ENCODE assay signal across 8 mouse cellular contexts in genomic region chr15:77881698-77882097, GRCm38 (mm10). TPM values are rescaled to one million over a fixed set of nuclear protein-coding genes. Genes with fewer than 3 reads are reported as not detected.
A peak's percentile ranks its signal among the peaks of the same experiment; 100 is the strongest.
DNase-seq lines count a peak whose midpoint lies in the region; ATAC-seq and TF ChIP-seq lines count a peak whose summit lies in the region.
"Had no signal": no experiment of that assay in that cellular context is flagged by ENCODE, and none has a peak within 500 bp of the region (broad histone marks: within the 10 kb centered on the region; RNA-seq: fewer than 3 reads in every experiment).

No protein-coding gene starts in this region.

- H3K9ac ChIP-seq in kidney, postnatal 0 days (ENCODE audit: low read depth, low read length) = peak overlapping the region; percentile 15; the same call in 1 of the 2 replicates
- H3K9ac ChIP-seq in intestine, postnatal 0 days (ENCODE audit: low read depth, low read length) = no peak overlapping the region
- no peak overlapping the region for H3K9ac ChIP-seq in stomach, embryonic 14.5 days (replicated peaks; ENCODE audit: low read depth, low read length)
- no peak overlapping the region for H3K9ac ChIP-seq in hindbrain, postnatal 0 days (replicated peaks; ENCODE audit: low read length)

- H3K9me3 ChIP-seq in kidney, postnatal 0 days (replicated peaks; ENCODE audit: low read length) = no peaks in the 10 kb centered on the region
- no peaks in the 10 kb centered on the region for H3K9me3 ChIP-seq in intestine, postnatal 0 days (ENCODE audit: control insufficient read depth)
- H3K9me3 ChIP-seq in stomach, embryonic 14.5 days (ENCODE audit: control insufficient read depth, low read depth, low read length) = no peaks in the 10 kb centered on the region
- H3K9me3 ChIP-seq in hindbrain, postnatal 0 days (ENCODE audit: low read length) = no peaks in the 10 kb centered on the region

- no peak overlapping the region for H3K4me3 ChIP-seq in kidney, postnatal 0 days (replicated peaks; ENCODE audit: low read depth, low read length)
- no peak overlapping the region for H3K4me3 ChIP-seq in intestine, postnatal 0 days (ENCODE audit: low read depth, low read length)
- H3K4me3 ChIP-seq in stomach, embryonic 14.5 days (ENCODE audit: low read depth, low read length) = no peak overlapping the region
- no peak overlapping the region for H3K4me3 ChIP-seq in hindbrain, postnatal 0 days (ENCODE audit: low read length)

- H3K4me1 ChIP-seq in kidney, postnatal 0 days (replicated peaks; ENCODE audit: insufficient read depth, low read length) = peaks cover 20% of the 10 kb centered on the region; the same call in 1 of the 2 replicates
- peaks cover 10% of the 10 kb centered on the region for H3K4me1 ChIP-seq in intestine, postnatal 0 days (replicated peaks; ENCODE audit: control insufficient read depth, insufficient read depth, low read length)
- H3K4me1 ChIP-seq in stomach, embryonic 14.5 days (ENCODE audit: control insufficient read depth, insufficient read depth, low read length) = peaks cover 21% of the 10 kb centered on the region
- no peaks in the 10 kb centered on the region for H3K4me1 ChIP-seq in hindbrain, postnatal 0 days (ENCODE audit: insufficient read depth, low read length)

- H3K27ac ChIP-seq in kidney, postnatal 0 days = peak overlapping the region; percentile 97
- H3K27ac ChIP-seq in intestine, postnatal 0 days (ENCODE audit: low read depth, low read length) = 0 out of 2 replicates have a peak overlapping the region, but pooled peaks have one; percentile 21
- H3K27ac ChIP-seq in stomach, embryonic 14.5 days (ENCODE audit: low read length) = peak overlapping the region; percentile 94; the same call in 1 of the 2 replicates
- no peak overlapping the region for H3K27ac ChIP-seq in hindbrain, postnatal 0 days

- H3K27me3 ChIP-seq in kidney, postnatal 0 days (ENCODE audit: insufficient read depth, low read length) = no peaks in the 10 kb centered on the region
- no peaks in the 10 kb centered on the region for H3K27me3 ChIP-seq in intestine, postnatal 0 days (replicated peaks; ENCODE audit: control insufficient read depth, insufficient read depth, low read length)
- no peaks in the 10 kb centered on the region for H3K27me3 ChIP-seq in stomach, embryonic 14.5 days (ENCODE audit: control insufficient read depth, insufficient read depth, low read length)
- no peaks in the 10 kb centered on the region for H3K27me3 ChIP-seq in hindbrain, postnatal 0 days (ENCODE audit: insufficient read depth, low read length)

- WGBS in kidney, postnatal 0 days = 25% methylated on average over 5 of the region's 5 CpGs
- WGBS in intestine, postnatal 0 days = 13% methylated on average over 5 of the region's 5 CpGs
- WGBS in stomach, embryonic 14.5 days = 34% methylated on average over 5 of the region's 5 CpGs
- WGBS in hindbrain, postnatal 0 days = 70% methylated on average over 5 of the region's 5 CpGs

- no peak overlapping the region for H3K4me2 ChIP-seq in kidney, postnatal 0 days (ENCODE audit: low read length)
- H3K4me2 ChIP-seq in intestine, postnatal 0 days (replicated peaks; ENCODE audit: low read depth) = no peak overlapping the region
- H3K4me2 ChIP-seq in stomach, embryonic 14.5 days (replicated peaks; ENCODE audit: low read depth, low read length) = no peak overlapping the region
- no peak overlapping the region for H3K4me2 ChIP-seq in hindbrain, postnatal 0 days (ENCODE audit: low read depth, low read length)

- ATAC-seq in kidney, postnatal 0 days (replicated peaks; ENCODE audit: low FRiP score, low read depth) = no peak
- ATAC-seq in intestine, postnatal 0 days = peak; percentile 66
- ATAC-seq in stomach, embryonic 14.5 days (ENCODE audit: insufficient number of reproducible peaks, insufficient read depth, low FRiP score, low read depth) = peak; percentile 35; the same call in 1 of the 2 replicates
- ATAC-seq in hindbrain, postnatal 0 days = no peak

- H3K36me3 ChIP-seq in kidney, postnatal 0 days (ENCODE audit: insufficient read depth, low read length) = no peaks in the 10 kb centered on the region
- H3K36me3 ChIP-seq in intestine, postnatal 0 days (ENCODE audit: control insufficient read depth, insufficient read depth) = no peaks in the 10 kb centered on the region
- no peaks in the 10 kb centered on the region for H3K36me3 ChIP-seq in stomach, embryonic 14.5 days (ENCODE audit: control insufficient read depth, insufficient read depth, low read length)
- no peaks in the 10 kb centered on the region for H3K36me3 ChIP-seq in hindbrain, postnatal 0 days (ENCODE audit: insufficient read depth, low read length)

- no peak for DNase-seq in kidney, postnatal 0 days (ENCODE audit: low spot score)
- no peak for DNase-seq in kidney, postnatal 36 days
- DNase-seq in c-Kit-negative CD71-positive TER-119-positive erythroid progenitor cells, embryonic 14.5 days (ENCODE audit: low read depth, low spot score) = peak; percentile 11
- DNase-seq in frontal cortex, postnatal 25 days (ENCODE audit: low spot score in 2 of 2) = no peak
- DNase-seq in hindbrain, postnatal 0 days (ENCODE audit: low spot score) = no peak
- DNase-seq: right cerebral cortex, postnatal 4 days had no signal

- no peak for TF ChIP-seq CTCF in kidney, postnatal 0 days (IDR thresholded peaks at IDR 0.05; ENCODE audit: low read depth)
- TF ChIP-seq CTCF in intestine, postnatal 0 days (IDR thresholded peaks at IDR 0.05; ENCODE audit: low read depth) = no peak
- no peak for TF ChIP-seq CTCF in hindbrain, postnatal 0 days (IDR thresholded peaks at IDR 0.05; ENCODE audit: low read depth)

RNA-seq across cellular contexts. Expression of gene Myh9, which starts 39.7 kb away (rescaled TPM):
- polyA plus RNA-seq in kidney, postnatal 0 days (2015; fragmentation: Nextera tagmentation; extraction: Ambion mirVana) = 52.9 and 57.2 TPM in 2 replicates
- polyA plus RNA-seq in intestine, postnatal 0 days (2015; fragmentation: Nextera tagmentation; extraction: Ambion mirVana) = 25.7 and 27.7 TPM in 2 replicates
- polyA plus RNA-seq in stomach, embryonic 14.5 days (2014; fragmentation: Nextera tagmentation; extraction: Ambion mirVana) = 75.4 and 77.1 TPM in 2 replicates
- 29.4 and 33.6 TPM in 2 replicates for total RNA-seq in hindbrain, postnatal 0 days (2014; rRNA removed)
- 8.4 and 9.1 TPM in 2 replicates for polyA plus RNA-seq in hindbrain, postnatal 0 days (2015; fragmentation: Nextera tagmentation; extraction: Ambion mirVana)

RNA-seq across cellular contexts. Expression of gene Txn2, which starts 47.1 kb away (rescaled TPM):
- 245 and 253 TPM in 2 replicates for polyA plus RNA-seq in kidney, postnatal 0 days (2015; fragmentation: Nextera tagmentation; extraction: Ambion mirVana)
- 165 and 173 TPM in 2 replicates for polyA plus RNA-seq in intestine, postnatal 0 days (2015; fragmentation: Nextera tagmentation; extraction: Ambion mirVana)
- polyA plus RNA-seq in stomach, embryonic 14.5 days (2014; fragmentation: Nextera tagmentation; extraction: Ambion mirVana) = 242 and 259 TPM in 2 replicates
- 46.4 and 52.5 TPM in 2 replicates for total RNA-seq in hindbrain, postnatal 0 days (2014; rRNA removed)
- 212 and 215 TPM in 2 replicates for polyA plus RNA-seq in hindbrain, postnatal 0 days (2015; fragmentation: Nextera tagmentation; extraction: Ambion mirVana)

Comparison
In these comparisons a context has a peak if more than half of its experiments do, and no peak if none do; other contexts are left out.
1. ATAC-seq: peak in intestine, postnatal 0 days (single experiment) and stomach, embryonic 14.5 days (single experiment); none in kidney, postnatal 0 days (single experiment) and hindbrain, postnatal 0 days (single experiment).